Mouse (Mus musculus) liver, postnatal 0 days (tissue): Measurements from ENCODE around the gene Ubash3a. TPM values are rescaled to one million over a fixed set of nuclear protein-coding genes. Genes with fewer than 3 reads are reported as not detected.

Experiments used
- ATAC-seq: fragments of 200-750 bp; cut with Nextera tagmentation; 2 replicates; pipeline ENCODE4 v1.8.0; 2017; ENCODE audit warnings: mild to moderate bottlenecking, moderate library complexity
- DNase-seq: peaks from one replicate; pipeline ENCODE4 v3.0.0-alpha.2; 2016
- H3K27ac ChIP-seq: fragments of 300-500 bp; sonication (generic); 2 replicates; pipeline ENCODE4 v1.5.1; 2014; ENCODE audit warnings: antibody characterized with exemption, moderate library complexity, mild to moderate bottlenecking, low read depth
- H3K27me3 ChIP-seq: fragments of 300-500 bp; sonication (generic); 2 replicates; pipeline ENCODE4 v1.6.1; 2014; ENCODE audit warnings: low read length, control low read depth, mixed read lengths; ENCODE audit not compliant: insufficient read depth
- H3K36me3 ChIP-seq: fragments of 300-500 bp; sonication (generic); replicated peaks from 2 replicates; pipeline ENCODE4 v1.6.1; 2014; ENCODE audit warnings: mild to moderate bottlenecking, control low read depth, low read length, moderate library complexity, mixed read lengths; ENCODE audit not compliant: insufficient read depth
- H3K4me1 ChIP-seq: fragments of 300-500 bp; sonication (generic); 2 replicates; pipeline ENCODE4 v1.6.1; 2014; ENCODE audit warnings: antibody characterized with exemption, mild to moderate bottlenecking, control low read depth; ENCODE audit not compliant: insufficient read depth
- H3K4me2 ChIP-seq: fragments of 300-500 bp; sonication (generic); 2 replicates; pipeline ENCODE4 v1.6.1; 2014; ENCODE audit warnings: low read depth, mild to moderate bottlenecking, low read length, moderate library complexity, mixed read lengths
- H3K4me3 ChIP-seq: fragments of 300-500 bp; sonication (generic); 2 replicates; pipeline ENCODE4 v1.5.1; 2014; ENCODE audit warnings: low read depth, low read length
- H3K9ac ChIP-seq: fragments of 300-500 bp; sonication (generic); replicated peaks from 2 replicates; pipeline ENCODE4 v1.6.1; 2014; ENCODE audit warnings: mild to moderate bottlenecking, moderate library complexity
- H3K9me3 ChIP-seq: fragments of 300-500 bp; sonication (generic); 2 replicates; pipeline ENCODE4 v1.6.1; 2016; ENCODE audit warnings: mild to moderate bottlenecking, control low read depth, low read length, mixed read lengths
- CTCF ChIP-seq: sonication (generic); IDR thresholded peaks from 2 replicates; pipeline ENCODE4 v1.5.1; 2016; ENCODE audit warnings: antibody characterized with exemption, low read depth
- EP300 ChIP-seq: IDR thresholded peaks from 2 replicates; pipeline ENCODE4 v1.6.1; 2016; ENCODE audit warnings: antibody characterized with exemption, low read depth, mild to moderate bottlenecking
- WGBS: fragments of 180-500 bp; shearing (Covaris S2); extraction: QIAGEN DNeasy Blood & Tissue Kit; methylation state at CpG from one replicate; pipeline ENCODE4 v1.1.7; 2014; ENCODE audit not compliant: insufficient replicate concordance; 5-methylcytosine and 5-hydroxymethylcytosine counted together
- polyA plus RNA-seq: library from polyadenylated mRNA; unstranded; fragments of >200 nt; fragmentation: Nextera tagmentation; extraction: Ambion mirVana; gene quantifications from 2 replicates; pipeline ENCODE4 v1.2.1, GENCODE M21; 2015

Ubash3a gene
- polyA plus RNA-seq, 1 experiment from 2014 or later: 4.6 TPM

DNA sequence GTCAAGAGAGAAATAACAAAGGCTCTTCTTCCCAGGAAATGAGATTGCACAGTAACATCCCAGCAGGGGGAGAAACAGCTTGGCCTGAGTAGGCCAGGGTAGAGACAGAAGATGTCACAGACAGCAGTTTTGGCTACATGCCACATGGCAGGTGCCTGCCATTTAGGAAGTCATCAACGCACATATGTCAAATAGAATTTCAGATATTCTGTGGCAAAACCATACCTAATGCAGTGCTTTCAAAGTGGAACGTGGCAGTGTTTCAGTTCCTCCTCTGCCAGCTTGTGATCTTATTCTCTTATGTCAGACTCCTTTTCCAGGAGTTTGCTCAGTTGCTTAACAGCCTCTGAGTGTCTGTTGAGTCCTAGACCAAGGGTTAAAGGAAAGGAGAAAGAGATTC, 78.2 kb downstream of the Ubash3a start:
- no peaks in the 10 kb centered on the region for H3K36me3 ChIP-seq
- no peaks in the 10 kb centered on the region for H3K27me3 ChIP-seq
- DNase-seq (no peak), ATAC-seq (no peak)
- H3K4me2 ChIP-seq: no peak overlapping the region
- H3K9ac ChIP-seq: no peak overlapping the region
- H3K9me3 ChIP-seq: no peaks in the 10 kb centered on the region
- no peak overlapping the region for H3K27ac ChIP-seq
- WGBS: 58% methylated on average over 2 of the region's 2 CpGs
- H3K4me3 ChIP-seq: no peak overlapping the region
- TF ChIP-seq EP300 (no peak), CTCF (no peak)
- H3K4me1 ChIP-seq: no peaks in the 10 kb centered on the region

GRCm38 (mm10) chr17:31286492-31286891, 78.8 kb downstream of the Ubash3a start, which contains the start of gene Slc37a1:
Gene Slc37a1, plus strand, starts transcription at chr17:31286792.
- Histone ChIP-seq H3K4me2 (no peak within 1 kb of the TSS), H3K9me3 (no peaks in the 10 kb centered on the region), H3K36me3 (no peaks in the 10 kb centered on the region), H3K4me3 (no peak within 1 kb of the TSS), H3K27ac (no peak within 1 kb of the TSS), H3K27me3 (no peaks in the 10 kb centered on the region), H3K9ac (no peak within 1 kb of the TSS), H3K4me1 (no peaks in the 10 kb centered on the region)
- no peak for TF ChIP-seq EP300
- TF ChIP-seq CTCF: no peak
- 88% methylated on average over 1 of the region's 1 CpGs for WGBS
- DNase-seq (no peak), ATAC-seq (no peak)

DNA sequence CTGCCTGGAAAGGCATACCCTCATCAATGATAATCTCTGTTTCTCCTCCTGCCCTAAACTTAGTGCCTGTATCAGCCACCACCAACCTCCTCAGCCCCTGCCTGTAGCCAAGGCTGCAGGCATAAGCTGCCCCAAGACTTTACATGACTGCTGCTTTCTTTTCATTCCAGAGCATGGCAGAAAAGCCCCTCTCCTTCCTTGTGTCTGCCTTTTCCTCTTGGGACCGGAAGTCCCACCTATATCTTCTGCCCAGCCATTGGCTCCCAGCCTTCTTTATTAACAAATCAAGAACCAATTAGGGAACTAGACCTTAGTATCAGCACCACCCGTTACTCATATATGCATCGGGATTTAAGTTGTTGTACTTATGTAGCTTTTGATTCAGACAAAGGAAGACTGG, 79.5 kb downstream of the Ubash3a start:
- no peaks in the 10 kb centered on the region for H3K27me3 ChIP-seq
- TF ChIP-seq EP300 (no peak), CTCF (no peak)
- DNase-seq (no peak), ATAC-seq (no peak)
- no peaks in the 10 kb centered on the region for H3K9me3 ChIP-seq
- no peak overlapping the region for H3K4me3 ChIP-seq
- WGBS: 74% methylated on average over 3 of the region's 3 CpGs
- no peak overlapping the region for H3K27ac ChIP-seq
- H3K4me1 ChIP-seq: no peaks in the 10 kb centered on the region
- H3K9ac ChIP-seq: no peak overlapping the region
- H3K4me2 ChIP-seq: no peak overlapping the region
- H3K36me3 ChIP-seq: no peaks in the 10 kb centered on the region

GRCm38 (mm10) chr17:31288999-31289726, 81.5 kb downstream of the Ubash3a start:
- no peak overlapping the region for H3K9ac ChIP-seq
- TF ChIP-seq EP300 (no peak), CTCF (no peak)
- H3K4me3 ChIP-seq: no peak overlapping the region
- no peaks in the 10 kb centered on the region for H3K36me3 ChIP-seq
- ATAC-seq (no peak), DNase-seq (no peak)
- H3K4me1 ChIP-seq: no peaks in the 10 kb centered on the region
- H3K27ac ChIP-seq: peak overlapping the region; percentile 39; the same call in 1 of the 2 replicates
- 37% methylated on average over 7 of the region's 7 CpGs for WGBS
- H3K27me3 ChIP-seq: no peaks in the 10 kb centered on the region
- 0 out of 2 replicates have a peak overlapping the region, but pooled peaks have one; percentile 6 for H3K4me2 ChIP-seq
- H3K9me3 ChIP-seq: no peaks in the 10 kb centered on the region

DNA sequence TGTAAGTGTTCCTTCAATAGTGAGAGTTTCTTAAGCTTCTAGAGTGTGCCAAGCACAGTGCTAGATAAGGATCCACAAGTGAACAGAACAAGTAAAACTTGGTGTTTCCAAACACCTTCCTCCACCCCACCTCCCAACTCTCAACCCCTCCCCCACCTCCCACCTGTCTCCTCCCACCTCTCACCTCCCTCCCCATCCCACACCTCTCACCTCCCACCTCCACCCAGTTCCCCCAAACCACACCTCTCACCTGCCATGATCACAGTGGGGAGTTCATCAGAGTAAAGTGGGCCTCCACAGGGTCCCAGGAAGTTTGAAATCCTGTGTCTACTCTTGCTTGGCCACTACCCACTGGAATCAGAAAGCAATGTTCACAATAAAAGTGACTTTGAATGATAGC, 82.6 kb downstream of the Ubash3a start:
- H3K4me1 ChIP-seq: peaks cover 8% of the 10 kb centered on the region
- H3K9me3 ChIP-seq: no peaks in the 10 kb centered on the region
- H3K27me3 ChIP-seq: no peaks in the 10 kb centered on the region
- DNase-seq: no peak
- no peak overlapping the region for H3K4me2 ChIP-seq
- H3K4me3 ChIP-seq: no peak overlapping the region
- no peak for ATAC-seq
- H3K9ac ChIP-seq: no peak overlapping the region
- H3K27ac ChIP-seq: peak overlapping the region; percentile 51; the same call in 1 of the 2 replicates
- TF ChIP-seq EP300 (no peak), CTCF (no peak)
- no peaks in the 10 kb centered on the region for H3K36me3 ChIP-seq

DNA sequence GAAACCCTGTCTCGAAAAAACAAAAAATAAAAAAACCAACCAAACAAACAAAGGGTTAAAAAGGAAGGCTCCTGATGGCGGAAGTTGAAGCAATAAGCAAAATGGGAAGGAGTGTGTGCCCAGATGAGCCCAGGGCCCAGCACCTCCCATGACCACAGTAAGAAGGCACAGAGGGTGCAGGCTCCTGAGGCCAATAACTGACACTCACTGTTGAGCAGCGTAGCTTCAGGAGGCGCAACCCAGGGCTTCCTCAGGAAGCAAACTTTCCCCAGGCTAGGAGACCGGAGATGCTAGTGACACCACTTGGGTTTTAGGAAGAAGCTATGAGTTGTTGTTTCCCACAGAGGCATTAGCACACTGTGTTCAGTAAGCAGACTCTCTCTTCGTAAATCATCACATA, 83.2 kb downstream of the Ubash3a start:
- peak overlapping the region; percentile 51; the same call in 1 of the 2 replicates for H3K27ac ChIP-seq
- H3K4me1 ChIP-seq: peaks cover 13% of the 10 kb centered on the region
- H3K9ac ChIP-seq: no peak overlapping the region
- TF ChIP-seq CTCF: no peak
- no peaks in the 10 kb centered on the region for H3K27me3 ChIP-seq
- H3K4me2 ChIP-seq: no peak overlapping the region
- H3K36me3 ChIP-seq: no peaks in the 10 kb centered on the region
- WGBS: 33% methylated on average over 6 of the region's 6 CpGs
- DNase-seq: peak; percentile 43
- no peaks in the 10 kb centered on the region for H3K9me3 ChIP-seq
- H3K4me3 ChIP-seq: no peak overlapping the region
- ATAC-seq: 0 out of 2 replicates have a peak, but pooled peaks have one; percentile 24
